Mouse (Mus musculus): ENCODE results near the gene Gbf1. TPM values are rescaled to one million over a fixed set of nuclear protein-coding genes. Genes with fewer than 3 reads are reported as not detected.

Gbf1 gene
- polyA plus RNA-seq, 1 experiment from 2014 or later = 12.0 TPM

DNA sequence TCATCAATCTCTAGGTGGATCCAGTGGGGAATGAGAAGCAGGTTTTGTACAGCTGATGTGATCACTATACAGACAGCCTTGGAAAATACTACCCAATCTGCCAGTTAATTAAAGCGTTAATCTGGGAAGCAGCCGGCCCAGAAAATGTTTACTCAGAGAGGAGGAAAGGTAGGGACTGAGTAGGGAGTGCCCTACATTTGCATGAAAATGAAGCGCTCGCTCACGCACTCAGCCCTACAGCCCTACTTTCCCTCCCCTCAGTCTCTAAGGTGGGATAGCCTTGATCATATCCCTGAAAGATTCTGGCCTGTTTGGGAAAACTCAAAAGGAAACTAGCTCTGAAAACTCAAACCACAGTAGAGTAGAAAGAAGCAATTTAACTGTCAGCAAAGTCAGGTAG lies 92.3 kb downstream of the Gbf1 start:
- Histone ChIP-seq H3K27ac (ENCODE audit: low read depth) (no peak overlapping the region), H3K9me3 (ENCODE audit: low read length) (no peaks in the 10 kb centered on the region), H3K36me3 (replicated peaks; ENCODE audit: insufficient read depth, low read length) (peaks cover 5% of the 10 kb centered on the region), H3K9ac (replicated peaks) (no peak overlapping the region), H3K27me3 (ENCODE audit: insufficient read depth, low read length) (no peaks in the 10 kb centered on the region), H3K4me2 (ENCODE audit: low read depth, low read length) (no peak overlapping the region), H3K4me3 (ENCODE audit: low read depth, low read length) (no peak overlapping the region), H3K4me1 (ENCODE audit: insufficient read depth) (peaks cover 5% of the 10 kb centered on the region)
- DNase-seq = no peak
- WGBS (ENCODE audit: insufficient replicate concordance) = 77% methylated on average over 5 of the region's 5 CpGs
- TF ChIP-seq CTCF (IDR thresholded peaks at IDR 0.05; ENCODE audit: low read depth) = no peak
- no peak for TF ChIP-seq EP300 (IDR thresholded peaks at IDR 0.05; ENCODE audit: low read depth)
- ATAC-seq = no peak

DNA sequence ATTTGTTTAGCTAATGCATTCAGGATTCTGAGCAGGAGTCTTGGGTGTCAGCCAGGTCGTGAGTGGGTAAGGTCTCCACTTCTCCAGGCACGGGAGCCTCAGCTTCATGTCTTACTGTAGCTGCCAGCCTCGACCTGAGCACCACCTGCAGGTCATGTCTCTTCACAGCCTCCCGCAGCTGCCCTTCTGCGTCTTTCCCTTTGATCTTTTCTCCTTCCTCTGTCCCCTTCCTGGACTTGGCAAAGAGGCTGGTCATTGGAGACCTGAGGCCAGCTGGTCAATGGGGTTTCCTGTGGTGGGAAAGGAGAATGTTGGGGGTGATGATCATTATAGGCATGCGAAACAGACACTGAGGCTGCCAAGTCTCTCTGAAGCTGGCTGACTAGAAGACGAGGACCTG lies 96.7 kb downstream of the Gbf1 start:
- no peaks in the 10 kb centered on the region for H3K27me3 ChIP-seq (ENCODE audit: insufficient read depth, low read length)
- peak; percentile 21 for DNase-seq

DNA sequence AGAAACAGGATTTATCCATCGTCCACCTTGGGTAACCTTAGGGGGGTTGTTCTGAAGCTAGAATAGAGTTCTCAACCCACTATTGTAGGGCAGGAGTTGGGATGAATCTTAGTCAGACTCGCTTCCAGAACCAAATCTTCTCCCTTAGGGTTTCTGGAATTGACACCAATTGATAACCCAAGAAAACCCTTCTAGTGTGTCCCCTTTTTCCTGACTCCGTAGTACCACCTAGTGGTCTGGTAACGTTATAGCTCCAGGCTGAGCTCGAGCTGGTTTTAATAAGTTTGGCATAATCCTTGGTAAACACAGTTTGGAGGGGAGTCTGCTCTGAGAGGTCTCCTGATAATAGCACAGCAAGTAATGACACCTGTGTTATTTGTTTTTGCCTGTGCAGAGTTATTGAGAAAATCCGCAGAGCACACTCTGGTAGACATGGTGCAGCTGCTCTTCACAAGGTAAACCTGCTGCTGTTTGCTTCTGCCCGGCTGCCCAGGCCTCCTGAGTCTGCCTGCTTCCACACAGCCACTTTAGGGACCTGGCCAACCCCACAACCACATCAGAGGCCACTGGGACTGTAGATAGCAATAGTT lies 101.9 kb downstream of the Gbf1 start:
- Histone ChIP-seq H3K27me3 (ENCODE audit: insufficient read depth, low read length) (no peaks in the 10 kb centered on the region), H3K9ac (replicated peaks) (no peak overlapping the region), H3K27ac (ENCODE audit: low read depth) (no peak overlapping the region), H3K4me1 (ENCODE audit: insufficient read depth) (no peaks in the 10 kb centered on the region), H3K36me3 (replicated peaks; ENCODE audit: insufficient read depth, low read length) (peaks cover 42% of the 10 kb centered on the region), H3K4me2 (ENCODE audit: low read depth, low read length) (no peak overlapping the region), H3K4me3 (ENCODE audit: low read depth, low read length) (no peak overlapping the region), H3K9me3 (ENCODE audit: low read length) (no peaks in the 10 kb centered on the region)
- TF ChIP-seq CTCF (IDR thresholded peaks at IDR 0.05; ENCODE audit: low read depth) = peak; percentile 82
- no peak for TF ChIP-seq EP300 (IDR thresholded peaks at IDR 0.05; ENCODE audit: low read depth)
- WGBS (ENCODE audit: insufficient replicate concordance) = 44% methylated on average over 7 of the region's 7 CpGs
- ATAC-seq (no peak), DNase-seq (no peak)

More for the DNA sequence above, 96.7 kb downstream of the Gbf1 start:
- ATAC-seq = no peak
- H3K9ac ChIP-seq (replicated peaks) = no peak overlapping the region
- no peak overlapping the region for H3K4me2 ChIP-seq (ENCODE audit: low read depth, low read length)
- peaks cover 12% of the 10 kb centered on the region for H3K36me3 ChIP-seq (replicated peaks; ENCODE audit: insufficient read depth, low read length)
- no peaks in the 10 kb centered on the region for H3K4me1 ChIP-seq (ENCODE audit: insufficient read depth)
- H3K4me3 ChIP-seq (ENCODE audit: low read depth, low read length) = no peak overlapping the region
- TF ChIP-seq CTCF (IDR thresholded peaks at IDR 0.05; ENCODE audit: low read depth) (peak; percentile 51), EP300 (IDR thresholded peaks at IDR 0.05; ENCODE audit: low read depth) (no peak)
- H3K9me3 ChIP-seq (ENCODE audit: low read length) = no peaks in the 10 kb centered on the region
- 43% methylated on average over 7 of the region's 7 CpGs for WGBS (ENCODE audit: insufficient replicate concordance)
- no peak overlapping the region for H3K27ac ChIP-seq (ENCODE audit: low read depth)

DNA sequence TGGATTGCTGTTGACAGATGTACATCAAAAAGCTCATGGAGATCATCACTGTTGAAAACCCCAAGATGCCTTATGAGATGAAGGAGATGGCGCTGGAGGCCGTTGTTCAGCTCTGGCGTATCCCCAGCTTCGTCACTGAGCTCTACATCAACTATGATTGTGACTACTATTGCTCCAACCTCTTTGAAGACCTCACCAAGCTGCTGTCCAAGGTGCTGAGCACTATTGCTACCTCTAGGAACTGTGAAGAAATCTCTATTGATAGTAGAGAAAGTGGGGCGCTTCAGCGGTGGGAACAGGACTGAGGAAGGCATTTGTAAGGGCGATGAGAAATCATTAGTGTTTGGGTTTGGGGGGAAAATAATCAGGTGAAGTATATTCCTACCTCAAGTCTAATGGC lies 112.5 kb downstream of the Gbf1 start:
- ATAC-seq (no peak), DNase-seq (no peak)
- no peak overlapping the region for H3K27ac ChIP-seq (ENCODE audit: low read depth)
- no peaks in the 10 kb centered on the region for H3K4me1 ChIP-seq (ENCODE audit: insufficient read depth)
- no peak overlapping the region for H3K9ac ChIP-seq (replicated peaks)
- peaks cover 78% of the 10 kb centered on the region for H3K36me3 ChIP-seq (replicated peaks; ENCODE audit: insufficient read depth, low read length)
- no peaks in the 10 kb centered on the region for H3K9me3 ChIP-seq (ENCODE audit: low read length)
- H3K4me2 ChIP-seq (ENCODE audit: low read depth, low read length) = no peak overlapping the region
- no peaks in the 10 kb centered on the region for H3K27me3 ChIP-seq (ENCODE audit: insufficient read depth, low read length)
- 91% methylated on average over 7 of the region's 7 CpGs for WGBS (ENCODE audit: insufficient replicate concordance)
- no peak for TF ChIP-seq CTCF (IDR thresholded peaks at IDR 0.05; ENCODE audit: low read depth)
- TF ChIP-seq EP300 (IDR thresholded peaks at IDR 0.05; ENCODE audit: low read depth) = no peak
- no peak overlapping the region for H3K4me3 ChIP-seq (ENCODE audit: low read depth, low read length)

DNA sequence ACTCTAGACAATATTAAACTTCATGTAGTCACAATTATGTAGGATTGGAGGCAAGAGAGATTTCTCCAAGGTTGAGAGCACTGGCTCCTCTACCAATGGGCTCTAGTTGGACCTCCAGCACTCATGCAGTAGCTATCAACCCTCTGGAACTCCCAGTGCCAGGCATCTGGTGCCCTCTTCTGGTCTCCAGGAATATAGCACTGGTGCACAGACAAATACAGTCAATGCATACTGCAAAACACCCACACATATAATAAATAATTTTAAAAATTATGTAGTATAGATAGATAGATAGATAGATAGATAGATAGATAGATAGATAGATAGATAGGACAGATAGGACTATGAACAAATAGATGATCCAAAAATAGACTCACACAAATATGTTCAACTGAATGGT lies 123.0 kb downstream of the Gbf1 start:
- Histone ChIP-seq H3K27me3 (ENCODE audit: insufficient read depth, low read length) (no peaks in the 10 kb centered on the region), H3K4me1 (ENCODE audit: insufficient read depth) (no peaks in the 10 kb centered on the region), H3K9ac (replicated peaks) (no peak overlapping the region), H3K4me2 (ENCODE audit: low read depth, low read length) (no peak overlapping the region), H3K9me3 (ENCODE audit: low read length) (no peaks in the 10 kb centered on the region), H3K36me3 (replicated peaks; ENCODE audit: insufficient read depth, low read length) (peaks cover 49% of the 10 kb centered on the region), H3K27ac (ENCODE audit: low read depth) (no peak overlapping the region), H3K4me3 (ENCODE audit: low read depth, low read length) (no peak overlapping the region)
- ATAC-seq = no peak
- no peak for TF ChIP-seq EP300 (IDR thresholded peaks at IDR 0.05; ENCODE audit: low read depth)
- TF ChIP-seq CTCF (IDR thresholded peaks at IDR 0.05; ENCODE audit: low read depth) = peak; percentile 65
- no peak for DNase-seq

DNA sequence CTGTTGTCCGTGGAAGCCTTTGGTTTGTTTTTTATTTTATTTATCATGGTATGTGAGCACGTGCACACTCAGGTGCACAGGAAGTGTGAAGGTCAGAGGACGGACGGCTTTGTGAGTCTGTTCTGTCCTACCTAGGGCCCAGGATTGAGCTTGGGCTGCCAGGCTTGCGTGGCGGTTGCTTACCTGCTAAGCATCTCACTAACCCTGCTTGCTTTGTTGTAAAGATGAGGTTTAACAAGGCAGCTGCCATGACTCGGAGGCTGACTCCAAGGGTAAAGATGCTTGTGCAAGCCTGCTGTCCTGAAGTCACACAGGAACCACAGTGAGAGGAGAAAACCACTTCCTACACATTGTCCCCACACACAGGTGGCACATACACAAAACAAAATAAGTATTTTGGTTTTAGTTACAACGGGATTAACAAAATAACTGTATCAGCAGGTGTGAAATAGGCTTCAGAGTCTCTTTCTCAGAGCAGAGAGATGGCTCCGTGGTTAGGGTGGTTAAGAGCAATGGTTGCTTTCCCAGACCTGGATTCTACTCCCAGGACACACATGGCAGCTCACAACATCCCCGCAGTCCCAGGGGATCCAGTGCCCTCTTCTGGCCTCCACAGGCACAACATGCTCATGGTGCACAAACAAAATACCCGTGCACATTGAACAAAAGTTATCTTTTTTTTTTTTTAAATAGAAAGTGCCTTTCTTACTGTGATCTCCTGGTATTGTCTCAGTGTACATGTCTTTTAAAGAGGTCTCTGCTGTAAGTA lies 130.0 kb downstream of the Gbf1 start:
- ATAC-seq (no peak), DNase-seq (no peak)
- 87% methylated on average over 11 of the region's 11 CpGs for WGBS (ENCODE audit: insufficient replicate concordance)
- no peak overlapping the region for H3K4me3 ChIP-seq (ENCODE audit: low read depth, low read length)
- no peak overlapping the region for H3K9ac ChIP-seq (replicated peaks)
- H3K4me1 ChIP-seq (ENCODE audit: insufficient read depth) = no peaks in the 10 kb centered on the region
- H3K4me2 ChIP-seq (ENCODE audit: low read depth, low read length) = no peak overlapping the region
- TF ChIP-seq EP300 (IDR thresholded peaks at IDR 0.05; ENCODE audit: low read depth) (no peak), CTCF (IDR thresholded peaks at IDR 0.05; ENCODE audit: low read depth) (0 out of 2 replicates have a peak, but pooled peaks have one; percentile 22)
- no peaks in the 10 kb centered on the region for H3K27me3 ChIP-seq (ENCODE audit: insufficient read depth, low read length)
- H3K9me3 ChIP-seq (ENCODE audit: low read length) = no peaks in the 10 kb centered on the region
- H3K36me3 ChIP-seq (replicated peaks; ENCODE audit: insufficient read depth, low read length) = peaks cover 57% of the 10 kb centered on the region
- H3K27ac ChIP-seq (ENCODE audit: low read depth) = no peak overlapping the region

All from liver, postnatal 0 days (tissue).